Mouse (Mus musculus): ENCODE measurements around the gene Stoml3. TPM values are rescaled to one million over a fixed set of nuclear protein-coding genes. Genes with fewer than 3 reads are reported as not detected.

The Stoml3 gene
- not detected in 2 replicates for polyA plus RNA-seq (2015; fragmentation: Nextera tagmentation; extraction: Ambion mirVana)

DNA sequence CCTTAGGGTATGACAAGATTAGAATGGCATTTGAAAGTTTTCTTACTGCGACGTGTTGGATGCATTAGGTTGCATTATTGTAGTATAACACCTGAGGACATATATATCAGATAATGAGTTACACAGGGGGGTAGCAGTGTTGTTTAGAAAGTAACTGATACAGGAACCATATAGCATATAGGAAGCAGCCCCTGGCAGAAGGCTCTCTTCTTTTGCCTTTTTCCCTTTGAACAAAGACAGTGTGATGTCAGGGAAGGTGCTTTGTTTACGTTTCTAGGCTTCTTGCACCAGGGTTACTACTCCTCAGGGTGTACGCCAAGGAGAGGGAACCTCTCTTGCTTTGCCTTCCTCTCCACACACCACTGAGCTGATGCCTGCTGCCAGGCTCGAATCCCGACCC lies at the start of gene Stoml3:
Stoml3 (plus strand) TSS at position 301 of the 400 bp plus-strand sequence.
- Histone ChIP-seq H3K27ac (replicated peaks) (no peak within 1 kb of the TSS), H3K9me3 (replicated peaks) (no peaks in the 10 kb centered on the region), H3K4me1 (replicated peaks) (no peaks in the 10 kb centered on the region), H3K4me3 (replicated peaks) (no peak within 1 kb of the TSS), H3K4me2 (no peak within 1 kb of the TSS), H3K9ac (no peak within 1 kb of the TSS), H3K36me3 (replicated peaks) (no peaks in the 10 kb centered on the region), H3K27me3 (no peaks in the 10 kb centered on the region)
- no peak for ATAC-seq (ENCODE audit: insufficient read depth)
- WGBS (ENCODE audit: insufficient replicate concordance): 70% methylated on average over 6 of the region's 6 CpGs

DNA sequence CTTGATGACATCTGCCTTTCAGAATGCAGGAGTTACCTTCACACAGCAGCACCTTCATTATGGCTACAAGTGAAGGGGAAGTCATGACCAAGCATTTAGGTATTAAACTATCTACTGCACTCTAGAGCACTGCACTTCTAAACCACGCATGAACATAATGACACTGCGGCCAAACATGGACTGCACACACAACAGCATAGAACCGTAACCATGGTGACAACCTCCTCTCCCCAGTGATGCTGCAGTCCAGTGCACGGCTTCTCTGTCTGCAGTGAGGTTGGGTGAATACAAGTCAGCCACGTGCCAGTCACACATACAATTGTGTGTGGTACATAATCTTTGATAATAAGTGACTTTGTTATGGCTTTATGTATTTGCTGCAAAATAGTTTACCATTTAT lies 42.9 kb upstream of the Stoml3 start:
- Histone ChIP-seq H3K4me1 (replicated peaks) (no peaks in the 10 kb centered on the region), H3K4me3 (replicated peaks) (no peak overlapping the region), H3K27ac (replicated peaks) (no peak overlapping the region), H3K36me3 (replicated peaks) (0 out of 2 replicates have a peak, but pooled peaks cover 2% of the 10 kb centered on the region), H3K9ac (no peak overlapping the region), H3K4me2 (no peak overlapping the region), H3K9me3 (replicated peaks) (no peaks in the 10 kb centered on the region), H3K27me3 (no peaks in the 10 kb centered on the region)
- no peak for ATAC-seq (ENCODE audit: insufficient read depth)
- 76% methylated on average over 5 of the region's 5 CpGs for WGBS (ENCODE audit: insufficient replicate concordance)

DNA sequence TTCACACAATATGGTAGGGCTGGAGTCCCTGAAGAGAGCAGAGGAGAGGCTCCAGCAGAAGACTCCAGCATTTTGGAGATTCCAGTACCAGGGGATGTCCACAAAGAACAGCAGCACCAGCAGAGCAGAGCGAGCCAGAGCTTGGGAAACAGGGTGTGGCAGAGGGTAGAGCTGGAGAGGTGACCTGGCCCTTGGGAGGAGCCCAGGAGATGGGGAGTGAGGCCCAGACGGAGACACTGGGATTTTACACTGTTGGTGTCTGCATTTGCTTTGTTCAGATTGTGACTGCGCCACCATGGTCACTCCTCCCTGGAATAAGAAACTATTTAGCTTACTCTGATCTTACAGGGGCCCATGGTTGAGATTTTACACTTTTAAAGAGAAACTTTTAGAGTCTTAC lies 41.7 kb upstream of the Stoml3 start:
- H3K4me3 ChIP-seq (replicated peaks): no peak overlapping the region
- H3K27ac ChIP-seq (replicated peaks): no peak overlapping the region
- H3K9me3 ChIP-seq (replicated peaks): no peaks in the 10 kb centered on the region
- peaks cover 12% of the 10 kb centered on the region for H3K36me3 ChIP-seq (replicated peaks)
- no peaks in the 10 kb centered on the region for H3K4me1 ChIP-seq (replicated peaks)
- H3K27me3 ChIP-seq: no peaks in the 10 kb centered on the region
- H3K9ac ChIP-seq: no peak overlapping the region
- 76% methylated on average over 3 of the region's 3 CpGs for WGBS (ENCODE audit: insufficient replicate concordance)
- no peak for ATAC-seq (ENCODE audit: insufficient read depth)
- no peak overlapping the region for H3K4me2 ChIP-seq

DNA sequence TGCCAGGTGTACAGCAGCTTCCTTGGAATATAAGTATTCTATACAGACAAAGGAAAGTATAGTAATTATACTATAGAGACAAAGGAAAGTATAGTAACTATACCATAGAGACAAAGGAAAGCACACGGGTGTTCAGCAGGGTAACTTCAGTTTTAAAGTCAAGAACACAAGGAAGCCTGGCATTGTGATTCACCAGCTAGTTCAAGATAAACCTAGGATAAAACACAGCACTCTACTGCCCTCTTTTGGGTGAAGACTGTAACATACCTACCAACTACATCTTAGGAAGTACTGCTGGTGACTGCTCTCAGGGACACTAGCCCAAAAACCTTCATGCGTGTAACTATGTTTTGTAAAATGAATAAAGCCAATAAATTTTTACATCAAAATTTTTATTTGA lies 40.2 kb upstream of the Stoml3 start:
- WGBS (ENCODE audit: insufficient replicate concordance): 22% methylated on average over 2 of the region's 2 CpGs
- Histone ChIP-seq H3K9me3 (replicated peaks) (no peaks in the 10 kb centered on the region), H3K27ac (replicated peaks) (no peak overlapping the region), H3K36me3 (replicated peaks) (peaks cover 26% of the 10 kb centered on the region), H3K4me3 (replicated peaks) (no peak overlapping the region), H3K27me3 (no peaks in the 10 kb centered on the region), H3K4me2 (no peak overlapping the region), H3K4me1 (replicated peaks) (no peaks in the 10 kb centered on the region), H3K9ac (no peak overlapping the region)
- no peak for ATAC-seq (ENCODE audit: insufficient read depth)

DNA sequence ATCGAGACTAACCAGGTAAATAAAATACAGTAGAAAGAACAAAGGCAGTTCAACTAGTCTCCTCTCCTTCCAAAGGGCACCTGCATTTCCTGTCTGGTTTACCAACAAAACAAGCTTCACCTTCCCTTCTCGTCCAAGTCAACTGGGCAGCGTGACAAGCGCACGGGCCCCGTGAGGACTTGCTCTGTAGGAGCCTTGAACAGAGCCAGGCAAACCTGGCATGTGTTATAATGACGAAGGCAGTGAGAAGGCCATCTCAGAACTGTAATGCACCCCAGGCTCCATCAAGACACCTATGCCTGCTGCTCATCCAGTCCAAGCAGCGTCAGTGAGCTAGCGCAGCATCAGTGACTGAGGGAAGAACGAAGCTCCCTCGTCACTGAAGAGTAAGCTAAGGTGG lies 37.8 kb upstream of the Stoml3 start:
- peaks cover 46% of the 10 kb centered on the region for H3K36me3 ChIP-seq (replicated peaks)
- no peak for ATAC-seq (ENCODE audit: insufficient read depth)
- no peak overlapping the region for H3K4me2 ChIP-seq
- H3K27me3 ChIP-seq: no peaks in the 10 kb centered on the region
- no peaks in the 10 kb centered on the region for H3K9me3 ChIP-seq (replicated peaks)
- H3K4me3 ChIP-seq (replicated peaks): no peak overlapping the region
- 87% methylated on average over 11 of the region's 11 CpGs for WGBS (ENCODE audit: insufficient replicate concordance)
- no peak overlapping the region for H3K9ac ChIP-seq
- H3K27ac ChIP-seq (replicated peaks): no peak overlapping the region
- no peaks in the 10 kb centered on the region for H3K4me1 ChIP-seq (replicated peaks)

DNA sequence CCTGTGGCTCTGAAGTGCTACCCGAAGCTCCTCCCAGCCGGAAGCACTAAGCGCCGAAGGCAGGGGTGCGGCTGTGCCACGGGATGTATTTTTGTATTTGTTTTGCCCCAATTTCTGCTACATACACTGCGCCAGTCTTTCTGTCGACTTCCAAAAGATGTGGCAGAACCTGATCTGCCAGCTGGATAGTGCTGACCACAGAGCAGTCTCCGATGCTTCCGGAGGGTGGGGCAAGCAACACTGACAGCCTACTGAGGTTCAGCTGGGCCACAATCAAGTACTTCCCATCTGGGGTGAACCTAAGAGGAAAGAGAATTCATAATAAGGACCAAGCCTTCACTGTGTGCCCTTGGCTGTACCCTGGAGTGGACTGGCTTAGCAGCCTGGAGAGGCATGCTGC lies 36.1 kb upstream of the Stoml3 start:
- Histone ChIP-seq H3K4me1 (replicated peaks) (no peaks in the 10 kb centered on the region), H3K27ac (replicated peaks) (no peak overlapping the region), H3K27me3 (no peaks in the 10 kb centered on the region), H3K9ac (no peak overlapping the region), H3K36me3 (replicated peaks) (peaks cover 61% of the 10 kb centered on the region), H3K4me3 (replicated peaks) (no peak overlapping the region), H3K4me2 (no peak overlapping the region), H3K9me3 (replicated peaks) (no peaks in the 10 kb centered on the region)
- 82% methylated on average over 10 of the region's 10 CpGs for WGBS (ENCODE audit: insufficient replicate concordance)
- no peak for ATAC-seq (ENCODE audit: insufficient read depth)

DNA sequence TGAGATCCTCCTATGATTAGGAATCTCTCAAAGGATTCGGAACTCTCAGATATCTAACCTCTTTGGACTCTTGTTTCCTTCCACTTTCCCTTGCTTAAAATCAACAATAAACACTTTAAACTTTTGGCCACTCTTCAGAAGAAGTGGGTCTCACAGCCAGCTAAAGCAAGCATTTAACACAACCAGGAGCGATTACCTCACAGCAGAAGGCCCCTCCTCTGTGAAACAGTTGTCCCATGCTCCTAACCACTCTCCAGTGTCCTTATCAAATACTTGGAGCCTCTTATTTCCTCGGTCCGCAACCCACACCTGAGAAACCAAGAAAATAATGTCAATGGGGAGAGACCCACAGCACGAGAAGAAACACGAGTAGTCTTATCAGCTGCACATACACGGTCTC lies 35.1 kb upstream of the Stoml3 start:
- Histone ChIP-seq H3K36me3 (replicated peaks) (peaks cover 68% of the 10 kb centered on the region), H3K27ac (replicated peaks) (no peak overlapping the region)

DNA sequence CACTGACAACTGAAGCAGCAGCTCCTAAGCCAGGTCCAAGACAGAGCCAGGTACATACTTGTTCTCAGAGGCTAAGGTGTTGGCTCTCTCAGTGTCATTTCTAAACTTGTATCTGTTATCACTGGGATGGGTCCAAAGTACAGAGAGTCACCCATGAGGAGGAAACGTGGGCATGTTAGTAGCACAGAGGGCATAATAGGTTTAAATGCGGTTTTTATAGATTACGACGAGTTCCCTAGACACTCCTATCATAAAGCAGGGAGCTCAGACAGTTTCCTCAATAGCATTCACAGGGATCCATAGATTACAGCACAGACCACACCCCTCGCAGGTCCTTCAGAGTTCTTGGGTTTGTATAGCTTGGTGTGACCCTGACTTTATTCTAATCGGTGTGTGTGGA lies 34.4 kb upstream of the Stoml3 start:
- no peak overlapping the region for H3K27ac ChIP-seq (replicated peaks)
- H3K9ac ChIP-seq: no peak overlapping the region
- H3K36me3 ChIP-seq (replicated peaks): peaks cover 71% of the 10 kb centered on the region
- no peak overlapping the region for H3K4me3 ChIP-seq (replicated peaks)
- no peaks in the 10 kb centered on the region for H3K27me3 ChIP-seq
- no peak overlapping the region for H3K4me2 ChIP-seq
- 68% methylated on average over 6 of the region's 6 CpGs for WGBS (ENCODE audit: insufficient replicate concordance)
- H3K4me1 ChIP-seq (replicated peaks): no peaks in the 10 kb centered on the region
- no peaks in the 10 kb centered on the region for H3K9me3 ChIP-seq (replicated peaks)
- ATAC-seq (ENCODE audit: insufficient read depth): no peak

More for the DNA sequence above, 35.1 kb upstream of the Stoml3 start:
- no peak for ATAC-seq (ENCODE audit: insufficient read depth)
- Histone ChIP-seq H3K4me2 (no peak overlapping the region), H3K4me1 (replicated peaks) (no peaks in the 10 kb centered on the region), H3K9ac (no peak overlapping the region), H3K27me3 (no peaks in the 10 kb centered on the region), H3K4me3 (replicated peaks) (no peak overlapping the region), H3K9me3 (replicated peaks) (no peaks in the 10 kb centered on the region)
- 71% methylated on average over 7 of the region's 7 CpGs for WGBS (ENCODE audit: insufficient replicate concordance)

DNA sequence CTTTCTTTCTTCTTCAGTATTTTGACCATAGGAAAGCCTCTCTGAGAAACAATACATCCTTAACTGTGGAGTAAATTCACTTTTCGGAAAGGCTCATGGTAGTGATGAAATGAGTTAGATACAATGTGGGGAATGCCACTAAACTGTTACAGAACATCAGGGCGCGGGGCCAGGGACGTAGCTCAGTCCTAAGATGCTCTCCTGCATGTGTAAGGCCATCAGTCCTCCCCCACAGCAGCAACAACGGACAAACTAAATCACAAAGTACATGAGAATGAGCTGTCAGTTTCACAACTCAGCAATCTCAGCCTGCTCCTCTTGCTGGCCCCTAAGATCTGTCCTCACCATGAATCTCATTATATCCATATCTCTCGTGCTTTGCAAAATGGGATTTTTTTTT lies 33.9 kb upstream of the Stoml3 start:
- ATAC-seq (ENCODE audit: insufficient read depth): no peak
- Histone ChIP-seq H3K27ac (replicated peaks) (no peak overlapping the region), H3K36me3 (replicated peaks) (peaks cover 74% of the 10 kb centered on the region), H3K4me3 (replicated peaks) (no peak overlapping the region), H3K4me1 (replicated peaks) (no peaks in the 10 kb centered on the region), H3K4me2 (no peak overlapping the region), H3K9me3 (replicated peaks) (no peaks in the 10 kb centered on the region), H3K27me3 (no peaks in the 10 kb centered on the region), H3K9ac (no peak overlapping the region)
- WGBS (ENCODE audit: insufficient replicate concordance): 75% methylated on average over 6 of the region's 6 CpGs

DNA sequence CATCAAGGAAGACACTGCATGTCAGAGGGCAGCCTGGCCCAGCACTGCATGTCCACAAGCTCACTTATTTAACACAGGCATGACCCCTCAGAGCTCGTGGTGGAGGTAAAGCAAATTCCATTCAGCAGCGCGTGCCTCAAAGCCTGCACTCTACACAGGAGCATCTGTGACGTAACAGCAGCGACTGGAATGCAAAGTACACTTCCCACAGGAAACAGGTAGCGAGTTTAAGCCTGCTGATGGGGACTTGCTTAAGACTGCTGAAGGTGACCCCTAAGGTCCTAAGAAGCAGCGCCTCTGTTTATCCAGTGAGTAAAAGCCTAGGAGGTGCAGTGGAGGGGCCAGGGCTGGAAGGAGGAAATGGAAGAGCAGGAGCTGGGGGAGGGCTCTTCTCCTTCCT lies 33.5 kb upstream of the Stoml3 start:
- H3K4me1 ChIP-seq (replicated peaks): no peaks in the 10 kb centered on the region; the same call in 1 of the 2 replicates
- peaks cover 74% of the 10 kb centered on the region for H3K36me3 ChIP-seq (replicated peaks)
- H3K9ac ChIP-seq: no peak overlapping the region
- H3K4me3 ChIP-seq (replicated peaks): no peak overlapping the region
- WGBS (ENCODE audit: insufficient replicate concordance): 67% methylated on average over 7 of the region's 7 CpGs
- no peaks in the 10 kb centered on the region for H3K27me3 ChIP-seq
- H3K27ac ChIP-seq (replicated peaks): no peak overlapping the region
- no peak for ATAC-seq (ENCODE audit: insufficient read depth)
- no peak overlapping the region for H3K4me2 ChIP-seq
- H3K9me3 ChIP-seq (replicated peaks): no peaks in the 10 kb centered on the region

DNA sequence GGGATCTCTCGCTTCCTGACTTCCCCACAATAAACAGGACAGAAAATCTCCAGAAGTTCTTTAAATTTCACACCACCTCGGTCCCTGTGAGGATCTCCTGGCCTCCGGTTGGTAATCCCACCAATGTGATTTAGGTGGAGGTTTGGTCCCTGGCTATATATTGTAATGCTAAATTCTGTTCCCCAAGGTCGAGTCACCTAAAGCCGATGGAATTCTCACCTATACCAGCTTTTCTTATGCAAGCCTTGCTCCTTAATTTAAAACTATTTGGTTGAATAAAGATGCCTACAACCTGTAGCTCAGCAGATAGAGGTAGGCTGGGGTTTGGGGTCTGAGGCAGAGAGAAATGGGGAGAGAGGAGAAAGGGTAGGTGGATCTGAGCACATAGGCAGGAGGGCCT lies 30.7 kb upstream of the Stoml3 start:
- no peak overlapping the region for H3K4me3 ChIP-seq (replicated peaks)
- H3K9me3 ChIP-seq (replicated peaks): no peaks in the 10 kb centered on the region
- peaks cover 8% of the 10 kb centered on the region for H3K4me1 ChIP-seq (replicated peaks)
- H3K27ac ChIP-seq (replicated peaks): no peak overlapping the region
- H3K36me3 ChIP-seq (replicated peaks): peaks cover 61% of the 10 kb centered on the region
- H3K4me2 ChIP-seq: no peak overlapping the region
- H3K27me3 ChIP-seq: no peaks in the 10 kb centered on the region
- no peak overlapping the region for H3K9ac ChIP-seq
- WGBS (ENCODE audit: insufficient replicate concordance): 73% methylated on average over 5 of the region's 5 CpGs
- no peak for ATAC-seq (ENCODE audit: insufficient read depth)

DNA sequence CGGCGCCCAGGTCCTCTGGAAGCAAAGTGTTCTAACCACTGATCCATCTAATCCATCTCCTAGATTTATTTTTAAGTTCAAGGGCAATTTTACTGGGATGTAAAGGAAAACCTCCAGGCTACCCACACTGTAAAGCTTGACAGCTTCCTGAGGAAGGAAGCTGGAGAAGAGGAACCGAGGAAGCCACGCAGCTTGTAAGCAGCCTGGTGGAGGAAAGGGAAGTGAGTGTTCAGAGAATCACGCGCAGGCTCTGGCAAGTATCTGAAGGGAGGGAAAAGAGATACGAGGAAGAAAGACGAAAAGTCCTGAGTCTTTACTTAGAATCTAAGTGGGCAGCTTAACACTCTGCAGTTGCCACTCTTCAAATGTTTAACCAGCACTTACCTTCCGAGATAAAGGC lies 28.3 kb upstream of the Stoml3 start:
- Histone ChIP-seq H3K9ac (no peak overlapping the region), H3K4me1 (replicated peaks) (peaks cover 13% of the 10 kb centered on the region), H3K9me3 (replicated peaks) (no peaks in the 10 kb centered on the region), H3K27me3 (no peaks in the 10 kb centered on the region), H3K27ac (replicated peaks) (no peak overlapping the region), H3K4me2 (no peak overlapping the region), H3K36me3 (replicated peaks) (peaks cover 41% of the 10 kb centered on the region), H3K4me3 (replicated peaks) (no peak overlapping the region)
- WGBS (ENCODE audit: insufficient replicate concordance): 48% methylated on average over 9 of the region's 9 CpGs
- ATAC-seq (ENCODE audit: insufficient read depth): no peak
